Mouse (Mus musculus) MEL (cell line): ENCODE measurements around the gene Rpgrip1l. TPM values are rescaled to one million over a fixed set of nuclear protein-coding genes. Genes with fewer than 3 reads are reported as not detected.

Experiments used
- DNase-seq: peaks from one replicate; pipeline ENCODE4 v3.0.0; 2011; ENCODE audit warnings: low read depth, low spot score
- H3K27ac ChIP-seq: 2 replicates; pipeline ENCODE4 v1.5.1; 2012; ENCODE audit warnings: low read depth, mild to moderate bottlenecking, control low read depth, low read length, moderate library complexity; ENCODE audit not compliant: control insufficient read depth
- H3K27me3 ChIP-seq, 2 experiments: fragments of 150-350 bp in 1 of 2; sonication (generic) in 1 of 2; 2 replicates each; pipeline ENCODE4 v1.6.1; 2012; ENCODE audit warnings: low read length in 2 of 2, mild to moderate bottlenecking in 2 of 2, improper control_type of control experiment in 1 of 2, moderate library complexity in 1 of 2; ENCODE audit not compliant: insufficient read depth in 2 of 2, control insufficient read depth in 1 of 2
- H3K36me3 ChIP-seq, 2 experiments: 2 replicates each; pipeline ENCODE4 v1.6.1; 2012 to 2014; ENCODE audit warnings: low read length in 2 of 2, improper control_type of control experiment in 1 of 2, inconsistent platforms in 1 of 2, mild to moderate bottlenecking in 1 of 2; ENCODE audit not compliant: insufficient read depth in 2 of 2, control insufficient read depth in 1 of 2
- H3K4me1 ChIP-seq, 2 experiments: fragments of 150-350 bp in 1 of 2; sonication (generic) in 1 of 2; 2 replicates each; pipeline ENCODE4 v1.6.1; 2012; ENCODE audit warnings: low read length in 2 of 2, improper control_type of control experiment in 1 of 2, mild to moderate bottlenecking in 1 of 2; ENCODE audit not compliant: insufficient read depth in 2 of 2, control insufficient read depth in 1 of 2
- H3K4me3 ChIP-seq, 2 experiments: fragments of 150-350 bp in 1 of 2; sonication (generic) in 1 of 2; 2 replicates each; pipeline ENCODE4 v1.5.1; 2012; ENCODE audit warnings: low read depth in 2 of 2, low read length in 2 of 2, mild to moderate bottlenecking in 2 of 2, moderate library complexity in 2 of 2, control low read depth in 1 of 2, improper control_type of control experiment in 1 of 2; ENCODE audit not compliant: control insufficient read depth in 1 of 2, insufficient read depth in 1 of 2
- H3K79me2 ChIP-seq: 2 replicates; pipeline ENCODE4 v1.6.1; 2012; ENCODE audit warnings: mild to moderate bottlenecking, low read length, moderate library complexity; ENCODE audit not compliant: control insufficient read depth, poor library complexity, insufficient read depth
- H3K9ac ChIP-seq: 2 replicates; pipeline ENCODE4 v1.6.1; 2012; ENCODE audit warnings: low read depth, mild to moderate bottlenecking, control low read depth, low read length, moderate library complexity; ENCODE audit not compliant: control insufficient read depth, poor library complexity, severe bottlenecking
- H3K9me3 ChIP-seq: fragments of 150-350 bp; sonication (generic); replicated peaks from 2 replicates; pipeline ENCODE4 v1.6.1; 2012; ENCODE audit warnings: mild to moderate bottlenecking, low read length, improper control_type of control experiment, moderate library complexity; ENCODE audit not compliant: insufficient read depth
- BHLHE40 ChIP-seq: IDR thresholded peaks from 2 replicates; pipeline ENCODE4 v1.6.1; 2012; ENCODE audit warnings: low read depth, mild to moderate bottlenecking, inconsistent platforms, low read length, improper control_type of control experiment, borderline replicate concordance
- CHD1 ChIP-seq: IDR thresholded peaks from 2 replicates; pipeline ENCODE4 v1.6.1; 2012; ENCODE audit warnings: low read depth, mild to moderate bottlenecking, inconsistent platforms, low read length, improper control_type of control experiment
- CTCF ChIP-seq, 3 experiments: IDR thresholded peaks in 2 of 3; conservative IDR thresholded peaks in 1 of 3; 2 replicates each; pipeline ENCODE4 v1.5.1; 2011 to 2012; ENCODE audit warnings: low read length in 3 of 3, low read depth in 2 of 3, mild to moderate bottlenecking in 2 of 3, improper control_type of control experiment in 1 of 3, inconsistent platforms in 1 of 3, mixed read lengths in 1 of 3, moderate library complexity in 1 of 3; ENCODE audit not compliant: control insufficient read depth in 1 of 3, insufficient read depth in 1 of 3, poor library complexity in 1 of 3, severe bottlenecking in 1 of 3
- ELF1 ChIP-seq: IDR thresholded peaks from 2 replicates; pipeline ENCODE4 v1.6.1; 2014; ENCODE audit warnings: low read depth, mild to moderate bottlenecking, inconsistent platforms, low read length, improper control_type of control experiment, moderate library complexity
- EP300 ChIP-seq, 2 experiments: IDR thresholded peaks; 2 replicates each; pipeline ENCODE4 v1.6.1; 2011; ENCODE audit warnings: improper control_type of control experiment in 2 of 2, low read length in 2 of 2, low read depth in 1 of 2, mild to moderate bottlenecking in 1 of 2
- GATA1 ChIP-seq: IDR thresholded peaks from 2 replicates; pipeline ENCODE4 v1.6.1; 2011; ENCODE audit warnings: low read depth, low read length, improper control_type of control experiment
- HCFC1 ChIP-seq: IDR thresholded peaks from 2 replicates; pipeline ENCODE4 v1.6.1; 2012; ENCODE audit warnings: low read depth, mild to moderate bottlenecking, inconsistent platforms, low read length, improper control_type of control experiment, moderate library complexity
- JUND ChIP-seq: IDR thresholded peaks from 2 replicates; pipeline ENCODE4 v1.6.1; 2011; ENCODE audit warnings: low read depth, mild to moderate bottlenecking, improper control_type of control experiment, low read length
- MAFK ChIP-seq: IDR thresholded peaks from 2 replicates; pipeline ENCODE4 v1.6.1; 2011; ENCODE audit warnings: low read depth, mild to moderate bottlenecking, low read length, improper control_type of control experiment, borderline replicate concordance
- MEF2A ChIP-seq: IDR thresholded peaks from 2 replicates; pipeline ENCODE4 v1.6.1; 2014; ENCODE audit warnings: low read depth, mild to moderate bottlenecking, inconsistent platforms, low read length, improper control_type of control experiment; ENCODE audit not compliant: poor library complexity, insufficient replicate concordance, severe bottlenecking; ENCODE audit errors: extremely low read depth
- NELFE ChIP-seq: IDR thresholded peaks from 2 replicates; pipeline ENCODE4 v1.6.1; 2011; ENCODE audit warnings: low read depth, low read length, improper control_type of control experiment
- POLR2A ChIP-seq, 2 experiments: IDR thresholded peaks; 2 replicates each; pipeline ENCODE4 v1.6.1; 2011 to 2012; ENCODE audit warnings: low read length in 2 of 2, mild to moderate bottlenecking in 2 of 2, control low read depth in 1 of 2, improper control_type of control experiment in 1 of 2, low read depth in 1 of 2, moderate library complexity in 1 of 2; ENCODE audit not compliant: control insufficient read depth in 1 of 2, insufficient read depth in 1 of 2, poor library complexity in 1 of 2
- POLR2AphosphoS2 ChIP-seq: IDR thresholded peaks from 2 replicates; pipeline ENCODE4 v1.6.1; 2011; ENCODE audit warnings: low read length, improper control_type of control experiment
- POLR2AphosphoS5 ChIP-seq: IDR thresholded peaks from 2 replicates; pipeline ENCODE4 v1.6.1; 2012; ENCODE audit warnings: low read depth, borderline replicate concordance, mild to moderate bottlenecking, inconsistent platforms, low read length, moderate library complexity, mixed read lengths
- SMC3 ChIP-seq: IDR thresholded peaks from 2 replicates; pipeline ENCODE4 v1.6.1; 2011; ENCODE audit warnings: low read depth, low read length, improper control_type of control experiment
- TBP ChIP-seq: IDR thresholded peaks from 2 replicates; pipeline ENCODE4 v1.8.0; 2011; ENCODE audit warnings: low read depth, low read length, improper control_type of control experiment
- TCF12 ChIP-seq: IDR thresholded peaks from 2 replicates; pipeline ENCODE4 v1.6.1; 2014; ENCODE audit warnings: low read depth, mild to moderate bottlenecking, inconsistent platforms, low read length, improper control_type of control experiment, moderate library complexity
- ZKSCAN1 ChIP-seq: IDR thresholded peaks from 2 replicates; pipeline ENCODE4 v1.6.1; 2012; ENCODE audit warnings: low read depth, mild to moderate bottlenecking, inconsistent platforms, low read length, improper control_type of control experiment, moderate library complexity
- ZMIZ1 ChIP-seq: IDR thresholded peaks from 2 replicates; pipeline ENCODE4 v1.6.1; 2012; ENCODE audit warnings: low read depth, mild to moderate bottlenecking, inconsistent platforms, low read length, improper control_type of control experiment, moderate library complexity
- ZNF384 ChIP-seq: IDR thresholded peaks from 2 replicates; pipeline ENCODE4 v1.6.1; 2012; ENCODE audit warnings: low read depth, mild to moderate bottlenecking, inconsistent platforms, low read length, improper control_type of control experiment
- polyA plus RNA-seq, 2 experiments: library from polyadenylated mRNA; stranded (reverse) in 1 of 2; unstranded in 1 of 2; fragments of >175 nt in 1 of 2; fragments of >200 nt in 1 of 2; gene quantifications; 2 replicates each; pipeline versions ENCODE4 v1.2.1 to v1.2.4; 2012; ENCODE audit warnings: low replicate concordance in 2 of 2, low read depth in 1 of 2; ENCODE audit not compliant: insufficient read length in 2 of 2, insufficient read depth in 1 of 2, missing spikeins in 1 of 2
- total RNA-seq: library from RNA; depleted of rRNA; stranded (reverse); fragments of 300-350 nt; gene quantifications from 2 replicates; pipeline ENCODE4 v1.2.3, GENCODE M21; 2012

Rpgrip1l gene
- total and polyA plus RNA-seq, 3 experiments, result 2.9 to 3.9 TPM; not detected in 1

- no peak for DNase-seq
- no peaks in the 10 kb centered on the region; a peak in 1 of 4 replicates for H3K4me1 ChIP-seq
- TF ChIP-seq ELF1 (no peak), JUND (no peak), ZKSCAN1 (no peak), TCF12 (no peak), POLR2A (IDR thresholded peaks at IDR 0.05; ENCODE audit: control insufficient read depth in 1 of 2, insufficient read depth in 1 of 2, low read depth in 1 of 2, low read length in 2 of 2, poor library complexity in 1 of 2) (no peak), NELFE (no peak), TBP (no peak), ZMIZ1 (no peak), GATA1 (no peak), EP300 (IDR thresholded peaks at IDR 0.05; ENCODE audit: low read depth in 1 of 2, low read length in 2 of 2) (no peak), POLR2AphosphoS5 (no peak), BHLHE40 (no peak), CHD1 (no peak), SMC3 (no peak)
- H3K9me3 ChIP-seq, result no peaks in the 10 kb centered on the region
- no peaks in the 10 kb centered on the region; a peak in 1 of 4 replicates for H3K27me3 ChIP-seq
- H3K79me2 ChIP-seq, result no peaks in the 10 kb centered on the region
- H3K27ac ChIP-seq, result no peak within 1 kb of the TSS
- no peak within 1 kb of the TSS for H3K9ac ChIP-seq
- no peaks in the 10 kb centered on the region for H3K36me3 ChIP-seq
- no peak within 1 kb of the TSS for H3K4me3 ChIP-seq
Measured at GRCm38 (mm10) chr8:91199876-91200275, 113.2 kb downstream of the Rpgrip1l start, which contains the start of gene Aktip. TSS of gene Aktip (minus strand) at chr8:91199976.

- H3K4me3 ChIP-seq, result no peak overlapping the region
- H3K4me1 ChIP-seq, result no peaks in the 10 kb centered on the region; a peak in 1 of 4 replicates
- no peaks in the 10 kb centered on the region for H3K79me2 ChIP-seq
- H3K9me3 ChIP-seq, result no peaks in the 10 kb centered on the region
- H3K9ac ChIP-seq, result no peak overlapping the region
- no peak overlapping the region for H3K27ac ChIP-seq
- peaks cover 0 to 1% of the 10 kb centered on the region in 2 experiments; a peak in 1 of 4 replicates for H3K27me3 ChIP-seq
- TF ChIP-seq POLR2AphosphoS2 (no peak), MEF2A (no peak), POLR2AphosphoS5 (no peak), ZKSCAN1 (no peak), BHLHE40 (no peak), HCFC1 (no peak), CTCF (IDR thresholded peaks at IDR 0.05 in 2 of 3, conservative IDR thresholded peaks at IDR 0.05 in 1 of 3; ENCODE audit: control insufficient read depth in 1 of 3, insufficient read depth in 1 of 3, low read depth in 2 of 3, low read length in 3 of 3, poor library complexity in 1 of 3, severe bottlenecking in 1 of 3) (no peak), ZNF384 (no peak), EP300 (IDR thresholded peaks at IDR 0.05; ENCODE audit: low read depth in 1 of 2, low read length in 2 of 2) (no peak), CHD1 (no peak), JUND (no peak), MAFK (no peak), POLR2A (IDR thresholded peaks at IDR 0.05; ENCODE audit: control insufficient read depth in 1 of 2, insufficient read depth in 1 of 2, low read depth in 1 of 2, low read length in 2 of 2, poor library complexity in 1 of 2) (no peak), GATA1 (no peak)
- no peaks in the 10 kb centered on the region for H3K36me3 ChIP-seq
- no peak for DNase-seq
Measured at GRCm38 (mm10) chr8:91198036-91198435, 115.0 kb downstream of the Rpgrip1l start.
